Mouse (Mus musculus) ES-E14 (cell line): ENCODE measurements around the gene Gm8005. TPM values are rescaled to one million over a fixed set of nuclear protein-coding genes. Genes with fewer than 3 reads are reported as not detected.
"Not testable (repeated sequence)": the region's sequence is repeated elsewhere in the genome, so short reads cannot be mapped to it uniquely, and the experiment has no call there.

Experiments
- DNase-seq: peaks from one replicate; pipeline ENCODE4 v3.0.0-alpha.2; 2013; ENCODE audit warnings: low read depth, low spot score
- H3K27ac ChIP-seq: 2 replicates; pipeline ENCODE4 v1.5.1; 2012; ENCODE audit warnings: low read depth, mild to moderate bottlenecking, low read length, moderate library complexity, mixed read lengths; ENCODE audit not compliant: poor library complexity, insufficient read depth, severe bottlenecking
- H3K36me3 ChIP-seq: 2 replicates; pipeline ENCODE4 v1.6.1; 2012; ENCODE audit warnings: mild to moderate bottlenecking, low read length, moderate library complexity, mixed read lengths; ENCODE audit not compliant: control insufficient read depth, poor library complexity, insufficient read depth, severe bottlenecking
- H3K4me1 ChIP-seq, 2 experiments: fragments of 150-350 bp in 1 of 2; sonication (generic) in 1 of 2; 2 replicates each; pipeline ENCODE4 v1.6.1; 2012; ENCODE audit warnings: low read length in 2 of 2, mild to moderate bottlenecking in 1 of 2, mixed read lengths in 1 of 2; ENCODE audit not compliant: control insufficient read depth in 2 of 2, insufficient read depth in 2 of 2, poor library complexity in 1 of 2
- H3K4me3 ChIP-seq, 2 experiments: fragments of 150-350 bp in 1 of 2; sonication (generic) in 1 of 2; 2 replicates each; pipeline ENCODE4 v1.5.1; 2012; ENCODE audit warnings: low read length in 2 of 2, low read depth in 1 of 2, mild to moderate bottlenecking in 1 of 2, mixed read lengths in 1 of 2; ENCODE audit not compliant: insufficient read depth in 1 of 2, poor library complexity in 1 of 2, severe bottlenecking in 1 of 2
- H3K9ac ChIP-seq: 2 replicates; pipeline ENCODE4 v1.6.1; 2012; ENCODE audit warnings: low read depth, mild to moderate bottlenecking, low read length, mixed read lengths; ENCODE audit not compliant: poor library complexity, insufficient read depth, severe bottlenecking
- H3K9me3 ChIP-seq: fragments of 150-350 bp; sonication (generic); 2 replicates; pipeline ENCODE4 v1.6.1; 2012; ENCODE audit warnings: low read depth, mild to moderate bottlenecking, low read length; ENCODE audit not compliant: control insufficient read depth, insufficient read depth
- in situ Hi-C, 2 experiments: fragments of 600-800 bp; cut with MboI; formaldehyde crosslinking; loops; one replicate each; pipeline ENCODE4 v1.15.1; 2025; ENCODE audit warnings: low sequenced_read_pairs in 2 of 2, inconsistent platforms in 1 of 2; ENCODE audit not compliant: unreplicated experiment in 2 of 2
- total RNA-seq: library from RNA; depleted of rRNA; stranded (reverse); fragments of 300-350 nt; gene quantifications from 2 replicates; pipeline ENCODE4 v1.2.3, GENCODE M21; 2012; rRNA removed

The Gm8005 gene
- not detected in 2 replicates for total RNA-seq

DNA sequence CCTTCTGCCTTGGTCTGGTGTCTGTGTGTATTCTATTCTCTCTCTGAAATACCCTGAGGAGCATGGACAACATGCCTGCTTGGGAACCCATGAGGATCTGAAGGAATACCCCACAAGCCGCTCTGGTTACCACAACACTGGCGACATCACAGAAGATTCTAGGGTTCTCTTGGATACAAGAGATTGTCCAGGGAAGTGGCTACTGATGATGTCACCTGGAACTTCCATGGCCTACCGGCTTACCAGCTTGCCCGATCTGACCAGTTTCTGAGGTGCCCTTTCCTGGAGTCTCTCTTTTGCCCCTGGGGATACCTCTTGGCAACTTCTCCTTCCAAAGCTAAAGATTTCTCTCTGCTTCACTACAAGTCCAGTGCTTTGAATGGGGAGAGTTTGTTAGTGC is at the start of gene Gm8005:
TSS of gene Gm8005 (minus strand) at position 101 of the 400 bp plus-strand sequence.
- H3K9ac ChIP-seq, DNase-seq, H3K9me3 ChIP-seq, H3K4me1 ChIP-seq, in situ Hi-C loops, H3K27ac ChIP-seq, H3K4me3 ChIP-seq, H3K36me3 ChIP-seq: not testable (repeated sequence)

DNA sequence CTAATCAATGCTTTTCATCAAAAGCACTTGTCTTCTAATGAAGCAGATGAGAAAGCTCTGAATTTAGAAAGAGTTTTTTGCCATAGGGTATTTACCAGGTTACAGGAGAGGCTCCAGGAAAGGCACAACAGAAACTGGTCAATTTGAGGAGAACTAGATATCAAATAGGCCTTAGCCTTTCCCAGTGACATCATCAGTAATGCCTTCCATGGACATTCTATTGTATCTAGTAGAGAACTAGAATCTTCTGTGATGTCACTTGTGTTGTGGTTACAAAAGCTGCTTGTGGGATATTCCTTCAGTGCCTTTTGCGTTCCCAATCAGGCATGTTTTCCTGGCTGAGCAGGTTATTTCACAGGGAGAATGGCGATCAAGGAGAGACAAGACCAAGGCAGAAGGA is 24.1 kb upstream of the Gm8005 start, which contains the start of gene Gm8011:
TSS of gene Gm8011 (plus strand) at position 301 of the 400 bp plus-strand sequence.
- in situ Hi-C loops, H3K27ac ChIP-seq, DNase-seq, H3K9ac ChIP-seq, H3K4me3 ChIP-seq, H3K4me1 ChIP-seq, H3K36me3 ChIP-seq, H3K9me3 ChIP-seq: not testable (repeated sequence)

Other genes with a start within 250 kb of the Gm8005 start
- gene Gm3573, start 248.9 kb downstream of the Gm8005 start, total RNA-seq, result not detected in 2 replicates
- not detected in 2 replicates for gene Gm17026, start 179.6 kb downstream of the Gm8005 start, total RNA-seq
- gene Gm9611, start 142.3 kb downstream of the Gm8005 start, total RNA-seq, result not detected in 2 replicates
- 0.18 and 0.21 TPM in 2 replicates for gene Gm7995, start 129.5 kb downstream of the Gm8005 start, total RNA-seq
- gene Gm8011, start 24.2 kb upstream of the Gm8005 start, total RNA-seq, result not detected in 2 replicates
- not detected in 2 replicates for gene Gm8020, start 62.7 kb upstream of the Gm8005 start, total RNA-seq
- 0.18 TPM in 1 of 2 replicates, not detected in the other for gene Gm8024, start 84.6 kb upstream of the Gm8005 start, total RNA-seq
- gene Gm17124, start 160.2 kb upstream of the Gm8005 start, total RNA-seq, result not detected in 2 replicates
- gene Gm3633, start 202.2 kb upstream of the Gm8005 start, total RNA-seq, result not detected in 2 replicates
- gene Gm10378, start 216.3 kb upstream of the Gm8005 start, total RNA-seq, result not detected in 2 replicates